Mouse (Mus musculus) olfactory bulb, adult 2 months (tissue): ENCODE data around the gene Szrd1. TPM values are rescaled to one million over a fixed set of nuclear protein-coding genes. Genes with fewer than 3 reads are reported as not detected.

Experiments used
- H3K27ac ChIP-seq: fragments of 200-500 bp; 2 replicates; pipeline ENCODE4 v1.5.1; 2012; ENCODE audit warnings: low read depth, low read length; ENCODE audit not compliant: insufficient read depth
- H3K4me1 ChIP-seq: fragments of 200-500 bp; 2 replicates; pipeline ENCODE4 v1.6.1; 2012; ENCODE audit warnings: low read length; ENCODE audit not compliant: control insufficient read depth, insufficient read depth
- H3K4me3 ChIP-seq: fragments of 200-500 bp; 2 replicates; pipeline ENCODE4 v1.5.1; 2012; ENCODE audit warnings: mild to moderate bottlenecking, low read depth, low read length, moderate library complexity; ENCODE audit not compliant: insufficient read depth
- CTCF ChIP-seq: fragments of 200-500 bp; IDR thresholded peaks from 2 replicates; pipeline ENCODE4 v1.5.1; 2012; ENCODE audit warnings: low read depth, mild to moderate bottlenecking, low read length, moderate library complexity; ENCODE audit not compliant: insufficient read depth
- POLR2A ChIP-seq: fragments of 200-500 bp; IDR thresholded peaks from 2 replicates; pipeline ENCODE4 v1.6.1; 2012; ENCODE audit warnings: mild to moderate bottlenecking, low read depth, low read length, moderate library complexity; ENCODE audit not compliant: insufficient read depth
- WGBS: fragments of 180-500 bp; shearing (Covaris S2); methylation state at CpG from one replicate; pipeline ENCODE4 v1.1.7; 2018; 5-methylcytosine and 5-hydroxymethylcytosine counted together
- polyA plus RNA-seq: library from polyadenylated mRNA; stranded (reverse); fragments of >200 nt; gene quantifications from 2 replicates; pipeline ENCODE4 v1.2.4, GENCODE M21; 2012; ENCODE audit warnings: low replicate concordance; ENCODE audit not compliant: missing spikeins, insufficient read depth, insufficient read length

Szrd1 gene
- polyA plus RNA-seq, 1 experiment: not detected

DNA sequence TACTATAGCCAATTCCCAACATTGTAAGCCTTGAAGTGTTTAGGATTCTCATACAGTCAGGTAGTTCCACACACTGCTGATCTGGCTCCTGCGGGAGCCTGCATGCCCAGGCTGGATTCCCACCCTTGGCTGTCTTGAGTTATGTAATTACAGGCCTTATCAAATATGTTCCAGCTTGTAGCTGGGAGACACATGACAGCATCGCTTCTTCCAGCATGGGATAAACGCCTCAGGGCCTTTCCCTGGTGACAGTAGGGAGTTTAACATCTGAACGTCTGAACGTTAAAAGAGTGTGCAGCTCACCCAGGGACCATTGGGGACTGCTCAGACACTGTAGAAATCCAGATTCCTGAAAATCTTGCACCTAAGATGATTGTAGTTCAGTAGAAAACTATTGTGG lies 36.2 kb upstream of the Szrd1 start:
- WGBS: 29% methylated on average over 5 of the region's 5 CpGs
- Histone ChIP-seq H3K27ac (no peak overlapping the region), H3K4me3 (no peak overlapping the region), H3K4me1 (peaks cover 16% of the 10 kb centered on the region)
- TF ChIP-seq CTCF (no peak), POLR2A (no peak)

DNA sequence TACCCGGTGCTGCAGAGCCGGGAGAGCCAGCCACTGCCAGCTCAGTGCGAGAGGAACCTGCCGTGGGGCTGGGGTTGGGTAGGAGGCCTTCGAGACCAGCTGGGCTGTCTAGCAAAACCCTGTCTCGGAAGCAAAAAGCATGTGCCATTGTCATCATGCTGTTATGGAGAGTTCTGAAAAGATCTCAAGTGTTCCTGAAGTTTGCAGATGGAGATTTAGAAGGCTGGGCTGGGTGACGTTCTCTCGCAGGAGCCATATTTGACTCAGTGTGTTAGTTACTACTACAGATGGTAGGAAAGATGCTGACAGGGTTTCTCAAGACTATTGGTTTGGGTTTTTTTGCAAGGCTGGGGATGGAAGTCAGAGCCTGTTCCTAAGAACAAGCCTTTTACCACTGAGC lies 32.5 kb upstream of the Szrd1 start:
- Histone ChIP-seq H3K4me3 (no peak overlapping the region), H3K4me1 (peaks cover 9% of the 10 kb centered on the region), H3K27ac (no peak overlapping the region)
- 86% methylated on average over 8 of the region's 8 CpGs for WGBS
- TF ChIP-seq CTCF (no peak), POLR2A (no peak)

DNA sequence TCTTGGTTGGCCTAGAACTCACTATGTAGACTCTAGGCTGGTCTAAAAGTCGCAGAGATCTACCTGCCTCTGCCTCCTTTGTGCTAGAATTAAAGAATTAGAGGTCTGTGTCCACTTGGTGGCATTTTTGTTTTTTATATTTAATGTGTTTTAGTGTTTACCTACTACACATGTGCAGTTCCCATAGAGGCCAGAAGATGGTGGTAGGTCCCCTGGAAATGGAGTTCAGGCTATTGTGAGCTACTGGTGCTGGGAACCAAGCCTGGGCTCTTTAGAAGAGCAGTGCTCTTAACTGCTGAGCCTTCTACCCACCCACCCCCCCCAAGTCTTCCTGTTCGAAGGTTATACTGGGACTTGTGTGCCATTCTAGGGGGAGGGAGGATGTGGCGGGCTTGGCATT lies 27.6 kb upstream of the Szrd1 start:
- TF ChIP-seq CTCF: no peak
- TF ChIP-seq POLR2A: no peak
- Histone ChIP-seq H3K27ac (no peak overlapping the region), H3K4me3 (no peak overlapping the region), H3K4me1 (peaks cover 7% of the 10 kb centered on the region)
- 95% methylated on average over 3 of the region's 3 CpGs for WGBS

DNA sequence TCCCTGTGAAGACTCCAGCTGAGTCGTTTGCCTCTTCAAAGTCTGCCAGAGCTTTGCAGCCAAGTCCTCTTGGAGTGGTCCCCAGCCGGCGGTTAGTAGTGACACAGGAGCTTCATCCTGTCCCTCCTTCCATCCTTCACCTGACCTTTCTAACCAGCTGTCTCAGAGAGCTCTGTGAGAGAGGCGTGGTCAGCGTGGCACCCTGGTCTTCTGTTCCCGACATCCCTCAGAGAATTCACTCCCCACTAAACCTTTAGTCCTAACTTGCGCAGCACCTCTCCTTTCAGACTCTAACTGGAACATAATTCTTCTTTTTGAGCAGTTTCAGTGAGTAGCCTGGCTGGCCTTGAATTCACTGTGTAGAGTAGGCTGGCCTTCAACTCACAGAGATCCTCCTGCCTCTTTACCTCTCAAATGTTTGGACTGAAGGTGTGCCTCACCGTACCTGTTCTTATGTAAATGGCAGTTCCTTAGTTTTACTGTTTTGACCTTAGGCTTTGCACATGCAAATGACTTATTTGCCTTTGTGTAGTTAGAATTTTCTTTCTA lies 26.2 kb upstream of the Szrd1 start:
- Histone ChIP-seq H3K4me1 (peaks cover 6% of the 10 kb centered on the region), H3K27ac (no peak overlapping the region), H3K4me3 (no peak overlapping the region)
- 73% methylated on average over 8 of the region's 8 CpGs for WGBS
- TF ChIP-seq CTCF (no peak), POLR2A (no peak)

DNA sequence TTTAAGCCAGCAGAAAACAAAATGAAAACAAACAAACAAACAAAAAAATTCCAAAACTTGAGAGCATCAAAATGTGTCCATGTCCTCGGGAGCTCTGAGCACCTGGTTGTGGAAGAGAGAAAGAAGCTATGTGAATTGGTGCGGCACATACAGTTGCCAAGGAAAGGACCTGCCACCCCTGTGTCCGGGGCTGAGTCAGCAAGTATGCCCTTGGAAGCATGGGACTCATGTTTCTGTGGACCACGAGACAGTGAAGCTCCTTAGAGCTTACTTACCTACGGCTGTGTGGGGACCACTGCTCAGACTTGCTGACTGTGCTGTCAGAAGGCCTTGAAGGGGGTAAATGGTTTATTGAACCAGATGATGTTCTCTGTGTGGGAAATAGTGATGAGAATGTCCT lies 24.2 kb upstream of the Szrd1 start:
- Histone ChIP-seq H3K4me1 (peaks cover 8% of the 10 kb centered on the region), H3K27ac (no peak overlapping the region), H3K4me3 (no peak overlapping the region)
- no peak for TF ChIP-seq POLR2A
- no peak for TF ChIP-seq CTCF
- WGBS: 89% methylated on average over 5 of the region's 5 CpGs

DNA sequence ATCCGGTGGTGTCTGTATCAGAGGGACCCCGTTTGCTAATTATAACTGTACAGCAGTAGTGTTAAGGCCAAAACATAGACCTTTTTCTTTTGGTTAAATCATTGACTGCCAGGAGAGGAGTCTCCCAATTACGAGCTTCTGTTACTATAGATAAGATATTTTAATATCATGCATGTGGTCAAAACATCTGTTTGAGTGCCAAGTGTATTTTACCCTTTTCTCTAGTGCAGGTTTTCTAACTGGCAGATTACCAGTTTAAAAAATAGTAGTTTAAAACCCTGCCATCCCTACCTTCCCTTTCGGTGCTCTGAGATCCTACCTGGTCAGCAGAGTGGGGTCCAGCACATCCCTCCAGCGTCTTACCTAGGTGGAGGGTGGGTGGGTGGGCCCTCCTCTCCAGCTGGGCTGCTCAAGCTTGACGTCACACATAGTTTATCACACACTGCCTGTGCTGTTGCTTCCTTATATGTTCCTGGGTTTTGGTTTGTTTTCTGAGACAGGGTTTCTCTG lies 22.2 kb upstream of the Szrd1 start:
- 66% methylated on average over 6 of the region's 6 CpGs for WGBS
- TF ChIP-seq CTCF: no peak
- TF ChIP-seq POLR2A: no peak
- Histone ChIP-seq H3K4me3 (no peak overlapping the region), H3K4me1 (peaks cover 12% of the 10 kb centered on the region), H3K27ac (no peak overlapping the region)

DNA sequence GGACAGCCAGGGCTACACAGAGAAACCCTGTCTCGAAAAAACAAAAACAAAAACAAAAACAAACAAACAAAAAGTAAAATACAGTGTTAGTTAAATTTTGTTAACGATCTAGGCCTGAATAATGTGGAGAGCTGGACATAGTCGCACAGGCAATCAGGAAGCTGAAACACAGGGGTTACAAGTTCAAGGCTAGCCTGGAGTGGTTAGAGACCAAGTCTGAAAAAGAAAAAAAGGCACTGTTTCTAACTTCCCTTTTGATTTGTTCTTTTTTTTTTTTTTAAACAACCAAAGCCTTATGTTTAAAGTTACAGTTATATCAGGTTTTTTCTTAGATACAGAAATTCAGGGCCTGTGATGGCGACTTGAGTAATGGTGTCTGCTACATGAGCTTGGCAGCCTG lies 20.6 kb upstream of the Szrd1 start:
- no peak overlapping the region for H3K27ac ChIP-seq
- H3K4me3 ChIP-seq: no peak overlapping the region
- TF ChIP-seq POLR2A: no peak
- no peak for TF ChIP-seq CTCF
- WGBS: 85% methylated on average over 4 of the region's 4 CpGs
- peaks cover 9% of the 10 kb centered on the region for H3K4me1 ChIP-seq

DNA sequence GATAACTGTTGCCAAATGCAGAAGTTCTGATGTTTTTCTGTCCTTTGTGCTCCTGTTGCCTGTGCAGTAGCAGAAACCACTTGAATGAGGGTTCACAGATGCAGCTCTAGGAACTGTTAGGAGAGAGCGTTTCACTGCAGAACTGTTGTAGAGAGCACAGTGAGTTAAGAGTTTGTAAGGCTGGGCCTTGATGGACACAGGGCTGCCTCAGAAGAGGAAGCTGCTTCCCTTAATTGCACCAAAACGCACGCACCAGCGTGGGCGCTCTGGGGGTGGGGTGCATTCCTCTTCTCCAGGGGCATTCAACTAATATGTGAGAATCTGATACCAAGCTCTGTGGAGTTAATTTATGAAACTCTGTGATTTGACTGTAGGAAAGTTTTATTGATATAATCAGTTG lies 20.1 kb upstream of the Szrd1 start:
- no peak for TF ChIP-seq POLR2A
- TF ChIP-seq CTCF: no peak
- H3K4me3 ChIP-seq: no peak overlapping the region
- peaks cover 9% of the 10 kb centered on the region for H3K4me1 ChIP-seq
- H3K27ac ChIP-seq: no peak overlapping the region
- 27% methylated on average over 5 of the region's 5 CpGs for WGBS

DNA sequence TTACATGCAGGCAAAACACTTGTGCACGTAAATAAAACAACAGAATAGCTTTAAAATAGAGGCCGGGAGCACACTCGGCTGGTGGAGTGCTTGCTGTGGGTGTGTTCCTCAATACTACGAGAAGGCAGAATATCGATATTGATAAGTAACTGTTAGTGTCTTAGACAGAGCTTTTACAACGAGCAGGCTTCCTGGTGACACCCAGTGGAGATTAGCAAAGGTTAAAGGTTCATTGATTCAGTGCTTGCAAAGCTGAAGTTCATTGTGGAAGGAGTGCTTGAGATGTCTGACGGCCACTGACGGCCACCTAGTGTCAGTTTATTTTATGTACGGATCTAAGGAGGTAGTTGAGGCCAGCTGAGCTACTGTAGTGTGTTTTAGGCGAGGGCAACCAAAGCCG lies 19.5 kb upstream of the Szrd1 start:
- no peak overlapping the region for H3K4me3 ChIP-seq
- H3K27ac ChIP-seq: no peak overlapping the region
- no peak for TF ChIP-seq CTCF
- TF ChIP-seq POLR2A: no peak
- peaks cover 9% of the 10 kb centered on the region for H3K4me1 ChIP-seq
- WGBS: 53% methylated on average over 11 of the region's 11 CpGs

DNA sequence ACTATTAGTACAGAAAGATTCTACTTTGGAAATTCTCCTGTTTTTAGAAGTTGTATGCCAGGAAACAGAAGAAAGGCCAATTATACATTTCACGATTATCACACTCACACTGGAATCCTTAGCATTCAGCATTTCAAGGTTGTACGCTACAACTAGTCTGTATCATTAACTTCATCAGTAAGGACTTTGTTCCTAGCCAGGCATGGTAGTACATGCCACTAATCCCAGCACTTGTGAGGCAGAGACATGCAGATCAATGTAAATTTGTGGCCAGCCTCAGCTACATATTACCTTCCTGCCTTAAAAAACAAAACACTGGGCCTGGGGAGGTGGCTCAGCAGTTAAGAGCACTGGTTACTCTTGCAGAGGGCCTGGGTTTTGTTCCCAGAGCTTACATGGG lies 19.0 kb upstream of the Szrd1 start:
- TF ChIP-seq CTCF: no peak
- TF ChIP-seq POLR2A: no peak
- 56% methylated on average over 2 of the region's 2 CpGs for WGBS
- Histone ChIP-seq H3K4me1 (peaks cover 10% of the 10 kb centered on the region), H3K27ac (no peak overlapping the region), H3K4me3 (no peak overlapping the region)
